Mouse (Mus musculus) liver, postnatal 0 days (tissue): Measurements from ENCODE around the gene Fzr1. TPM values are rescaled to one million over a fixed set of nuclear protein-coding genes. Genes with fewer than 3 reads are reported as not detected.

ENCODE experiments used
- ATAC-seq: fragments of 200-750 bp; cut with Nextera tagmentation; 2 replicates; pipeline ENCODE4 v1.8.0; 2017; ENCODE audit warnings: mild to moderate bottlenecking, moderate library complexity
- DNase-seq: peaks from one replicate; pipeline ENCODE4 v3.0.0-alpha.2; 2016
- H3K27ac ChIP-seq: fragments of 300-500 bp; sonication (generic); 2 replicates; pipeline ENCODE4 v1.5.1; 2014; ENCODE audit warnings: antibody characterized with exemption, moderate library complexity, mild to moderate bottlenecking, low read depth
- H3K27me3 ChIP-seq: fragments of 300-500 bp; sonication (generic); 2 replicates; pipeline ENCODE4 v1.6.1; 2014; ENCODE audit warnings: low read length, control low read depth, mixed read lengths; ENCODE audit not compliant: insufficient read depth
- H3K36me3 ChIP-seq: fragments of 300-500 bp; sonication (generic); replicated peaks from 2 replicates; pipeline ENCODE4 v1.6.1; 2014; ENCODE audit warnings: mild to moderate bottlenecking, control low read depth, low read length, moderate library complexity, mixed read lengths; ENCODE audit not compliant: insufficient read depth
- H3K4me1 ChIP-seq: fragments of 300-500 bp; sonication (generic); 2 replicates; pipeline ENCODE4 v1.6.1; 2014; ENCODE audit warnings: antibody characterized with exemption, mild to moderate bottlenecking, control low read depth; ENCODE audit not compliant: insufficient read depth
- H3K4me2 ChIP-seq: fragments of 300-500 bp; sonication (generic); 2 replicates; pipeline ENCODE4 v1.6.1; 2014; ENCODE audit warnings: low read depth, mild to moderate bottlenecking, low read length, moderate library complexity, mixed read lengths
- H3K4me3 ChIP-seq: fragments of 300-500 bp; sonication (generic); 2 replicates; pipeline ENCODE4 v1.5.1; 2014; ENCODE audit warnings: low read depth, low read length
- H3K9ac ChIP-seq: fragments of 300-500 bp; sonication (generic); replicated peaks from 2 replicates; pipeline ENCODE4 v1.6.1; 2014; ENCODE audit warnings: mild to moderate bottlenecking, moderate library complexity
- H3K9me3 ChIP-seq: fragments of 300-500 bp; sonication (generic); 2 replicates; pipeline ENCODE4 v1.6.1; 2016; ENCODE audit warnings: mild to moderate bottlenecking, control low read depth, low read length, mixed read lengths
- CTCF ChIP-seq: sonication (generic); IDR thresholded peaks from 2 replicates; pipeline ENCODE4 v1.5.1; 2016; ENCODE audit warnings: antibody characterized with exemption, low read depth
- EP300 ChIP-seq: IDR thresholded peaks from 2 replicates; pipeline ENCODE4 v1.6.1; 2016; ENCODE audit warnings: antibody characterized with exemption, low read depth, mild to moderate bottlenecking
- WGBS: fragments of 180-500 bp; shearing (Covaris S2); extraction: QIAGEN DNeasy Blood & Tissue Kit; methylation state at CpG from one replicate; pipeline ENCODE4 v1.1.7; 2014; ENCODE audit not compliant: insufficient replicate concordance; 5-methylcytosine and 5-hydroxymethylcytosine counted together
- polyA plus RNA-seq: library from polyadenylated mRNA; unstranded; fragments of >200 nt; fragmentation: Nextera tagmentation; extraction: Ambion mirVana; gene quantifications from 2 replicates; pipeline ENCODE4 v1.2.1, GENCODE M21; 2015

Gene Fzr1
- polyA plus RNA-seq = 69.7 and 74.6 TPM in 2 replicates

- ATAC-seq (no peak), DNase-seq (no peak)
- Histone ChIP-seq H3K27ac (peak within 1 kb of the TSS; percentile 97), H3K27me3 (no peaks in the 10 kb centered on the region), H3K4me2 (peak within 1 kb of the TSS; percentile 77), H3K4me3 (peak within 1 kb of the TSS; percentile 87), H3K36me3 (peaks cover 28% of the 10 kb centered on the region), H3K4me1 (peaks cover 39% of the 10 kb centered on the region), H3K9me3 (no peaks in the 10 kb centered on the region), H3K9ac (peak within 1 kb of the TSS; percentile 97)
- WGBS = 1% methylated on average over 50 of the region's 59 CpGs
- no peak for TF ChIP-seq EP300
Measured at GRCm38 (mm10) chr10:81377793-81378552, at the start of gene Fzr1. Gene Fzr1, minus strand, starts transcription at chr10:81378516.

GRCm38 (mm10) chr10:81427804-81428506 lies 49.6 kb upstream of the Fzr1 start:
- DNase-seq = no peak
- Histone ChIP-seq H3K27ac (no peak overlapping the region), H3K36me3 (no peaks in the 10 kb centered on the region), H3K4me2 (no peak overlapping the region), H3K4me1 (peaks cover 38% of the 10 kb centered on the region), H3K9me3 (no peaks in the 10 kb centered on the region), H3K9ac (no peak overlapping the region), H3K4me3 (no peak overlapping the region), H3K27me3 (peaks cover 31% of the 10 kb centered on the region)
- no peak for ATAC-seq
- no peak for TF ChIP-seq EP300
- TF ChIP-seq CTCF = no peak
- 81% methylated on average over 8 of the region's 8 CpGs for WGBS

GRCm38 (mm10) chr10:81427327-81427726 lies 49.0 kb upstream of the Fzr1 start:
- Histone ChIP-seq H3K27ac (no peak overlapping the region), H3K4me1 (peaks cover 39% of the 10 kb centered on the region), H3K4me3 (no peak overlapping the region), H3K9ac (no peak overlapping the region), H3K4me2 (peak overlapping the region; percentile 78), H3K36me3 (no peaks in the 10 kb centered on the region), H3K9me3 (no peaks in the 10 kb centered on the region), H3K27me3 (peaks cover 31% of the 10 kb centered on the region)
- 53% methylated on average over 3 of the region's 3 CpGs for WGBS
- no peak for ATAC-seq
- DNase-seq = no peak
- TF ChIP-seq CTCF = no peak
- no peak for TF ChIP-seq EP300

- WGBS = 0% methylated on average over 36 of the region's 38 CpGs
- Histone ChIP-seq H3K9me3 (no peaks in the 10 kb centered on the region), H3K4me3 (peak overlapping the region; percentile 58), H3K27ac (no peak overlapping the region), H3K9ac (peak overlapping the region; percentile 61), H3K36me3 (no peaks in the 10 kb centered on the region), H3K4me1 (peaks cover 40% of the 10 kb centered on the region), H3K4me2 (peak overlapping the region; percentile 78), H3K27me3 (peaks cover 31% of the 10 kb centered on the region)
- ATAC-seq (no peak), DNase-seq (peak; percentile 69)
- TF ChIP-seq CTCF (no peak), EP300 (no peak)
Measured at GRCm38 (mm10) chr10:81426897-81427296, 48.6 kb upstream of the Fzr1 start.

- no peaks in the 10 kb centered on the region for H3K9me3 ChIP-seq
- peak overlapping the region; percentile 78 for H3K4me2 ChIP-seq
- no peaks in the 10 kb centered on the region for H3K36me3 ChIP-seq
- TF ChIP-seq EP300 = no peak
- TF ChIP-seq CTCF = no peak
- no peak overlapping the region for H3K27ac ChIP-seq
- ATAC-seq (no peak), DNase-seq (peak; percentile 25)
- peak overlapping the region; percentile 61 for H3K9ac ChIP-seq
- peak overlapping the region; percentile 58 for H3K4me3 ChIP-seq
- under 1% methylated on average over 14 of the region's 33 CpGs for WGBS
- H3K27me3 ChIP-seq = peaks cover 29% of the 10 kb centered on the region
- peaks cover 37% of the 10 kb centered on the region for H3K4me1 ChIP-seq
Measured at GRCm38 (mm10) chr10:81426081-81426671, 47.9 kb upstream of the Fzr1 start.

- peak overlapping the region; percentile 16; the same call in 1 of the 2 replicates for H3K9ac ChIP-seq
- peak; percentile 15 for DNase-seq
- peaks cover 33% of the 10 kb centered on the region for H3K4me1 ChIP-seq
- no peaks in the 10 kb centered on the region for H3K9me3 ChIP-seq
- H3K27ac ChIP-seq = no peak overlapping the region
- TF ChIP-seq CTCF (no peak), EP300 (no peak)
- peaks cover 25% of the 10 kb centered on the region for H3K27me3 ChIP-seq
- WGBS = 59% methylated on average over 10 of the region's 10 CpGs
- no peak for ATAC-seq
- H3K4me2 ChIP-seq = peak overlapping the region; percentile 78
- H3K4me3 ChIP-seq = no peak overlapping the region
- H3K36me3 ChIP-seq = no peaks in the 10 kb centered on the region
Measured at GRCm38 (mm10) chr10:81425236-81425850, 47.0 kb upstream of the Fzr1 start.
